Mouse (Mus musculus) ES-Bruce4 (cell line): Measurements from ENCODE around the gene Gm5678. TPM values are rescaled to one million over a fixed set of nuclear protein-coding genes. Genes with fewer than 3 reads are reported as not detected.
"Not testable (repeated sequence)": the region's sequence is repeated elsewhere in the genome, so short reads cannot be mapped to it uniquely, and the experiment has no call there.

ENCODE experiments used
- H3K27ac ChIP-seq: 2 replicates; pipeline ENCODE4 v1.5.1; 2012; ENCODE audit warnings: low read length, inconsistent platforms; ENCODE audit not compliant: insufficient read depth
- H3K27me3 ChIP-seq: 2 replicates; pipeline ENCODE4 v1.6.1; 2012; ENCODE audit warnings: mild to moderate bottlenecking, low read length, inconsistent platforms; ENCODE audit not compliant: control insufficient read depth, poor library complexity, insufficient read depth, severe bottlenecking
- H3K36me3 ChIP-seq: 2 replicates; pipeline ENCODE4 v1.6.1; 2012; ENCODE audit warnings: inconsistent platforms, mild to moderate bottlenecking, low read length, moderate library complexity; ENCODE audit not compliant: control insufficient read depth, poor library complexity, insufficient read depth, severe bottlenecking
- H3K4me1 ChIP-seq: one replicate; pipeline ENCODE4 v1.8.1; 2011; ENCODE audit warnings: low read length; ENCODE audit not compliant: control insufficient read depth, insufficient read depth
- H3K4me3 ChIP-seq: 2 replicates; pipeline ENCODE4 v1.5.1; 2011; ENCODE audit warnings: low read depth, mild to moderate bottlenecking, low read length
- H3K9ac ChIP-seq: 2 replicates; pipeline ENCODE4 v1.6.1; 2012; ENCODE audit warnings: low read depth, mild to moderate bottlenecking, inconsistent platforms; ENCODE audit not compliant: poor library complexity, severe bottlenecking
- H3K9me3 ChIP-seq: replicated peaks from 2 replicates; pipeline ENCODE4 v1.6.1; 2012; ENCODE audit warnings: mild to moderate bottlenecking, low read length, inconsistent platforms; ENCODE audit not compliant: control insufficient read depth, poor library complexity, insufficient read depth, severe bottlenecking
- CTCF ChIP-seq: IDR thresholded peaks from one replicate; pipeline ENCODE4 v1.8.1; 2011; ENCODE audit warnings: low read depth, low read length
- EP300 ChIP-seq: IDR thresholded peaks from 2 replicates; pipeline ENCODE4 v1.6.1; 2011; ENCODE audit warnings: low read depth, low read length; ENCODE audit not compliant: insufficient read depth
- POLR2A ChIP-seq: IDR thresholded peaks from one replicate; pipeline ENCODE4 v1.8.1; 2011; ENCODE audit warnings: low read length; ENCODE audit not compliant: insufficient read depth
- polyA plus RNA-seq: library from polyadenylated mRNA; stranded (reverse); fragments of >200 nt; gene quantifications from 2 replicates; pipeline ENCODE4 v1.2.4, GENCODE M21; 2011; ENCODE audit warnings: low read depth; ENCODE audit not compliant: missing spikeins, insufficient read depth, insufficient read length

Gene Gm5678
- polyA plus RNA-seq, 1 experiment, result not detected

DNA sequence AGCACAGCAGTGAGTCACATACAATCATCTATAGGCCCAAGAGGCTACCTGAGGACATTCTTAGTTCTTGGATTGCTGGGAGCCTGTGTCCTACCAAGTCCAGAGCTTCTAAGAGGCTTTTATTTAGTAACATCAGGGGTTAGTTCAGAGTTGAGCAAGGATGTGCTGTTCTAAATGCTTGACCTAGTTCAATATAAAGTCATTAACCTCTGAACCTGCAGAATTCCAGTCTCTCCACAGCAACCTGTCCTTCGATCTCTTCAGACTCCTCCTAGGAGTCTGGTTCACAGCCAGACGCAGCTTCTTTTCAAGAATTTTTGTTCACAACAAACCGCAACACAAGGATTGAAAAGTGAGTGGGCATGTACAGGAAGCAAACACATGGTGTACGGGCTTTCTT is 16.9 kb upstream of the Gm5678 start:
- no peak overlapping the region for H3K9ac ChIP-seq
- no peaks in the 10 kb centered on the region for H3K4me1 ChIP-seq
- no peaks in the 10 kb centered on the region for H3K27me3 ChIP-seq
- no peaks in the 10 kb centered on the region for H3K9me3 ChIP-seq
- no peak overlapping the region for H3K27ac ChIP-seq
- TF ChIP-seq EP300 (no peak), CTCF (no peak), POLR2A (no peak)
- H3K36me3 ChIP-seq, result 0 out of 2 replicates have a peak, but pooled peaks cover 6% of the 10 kb centered on the region
- no peak overlapping the region for H3K4me3 ChIP-seq

DNA sequence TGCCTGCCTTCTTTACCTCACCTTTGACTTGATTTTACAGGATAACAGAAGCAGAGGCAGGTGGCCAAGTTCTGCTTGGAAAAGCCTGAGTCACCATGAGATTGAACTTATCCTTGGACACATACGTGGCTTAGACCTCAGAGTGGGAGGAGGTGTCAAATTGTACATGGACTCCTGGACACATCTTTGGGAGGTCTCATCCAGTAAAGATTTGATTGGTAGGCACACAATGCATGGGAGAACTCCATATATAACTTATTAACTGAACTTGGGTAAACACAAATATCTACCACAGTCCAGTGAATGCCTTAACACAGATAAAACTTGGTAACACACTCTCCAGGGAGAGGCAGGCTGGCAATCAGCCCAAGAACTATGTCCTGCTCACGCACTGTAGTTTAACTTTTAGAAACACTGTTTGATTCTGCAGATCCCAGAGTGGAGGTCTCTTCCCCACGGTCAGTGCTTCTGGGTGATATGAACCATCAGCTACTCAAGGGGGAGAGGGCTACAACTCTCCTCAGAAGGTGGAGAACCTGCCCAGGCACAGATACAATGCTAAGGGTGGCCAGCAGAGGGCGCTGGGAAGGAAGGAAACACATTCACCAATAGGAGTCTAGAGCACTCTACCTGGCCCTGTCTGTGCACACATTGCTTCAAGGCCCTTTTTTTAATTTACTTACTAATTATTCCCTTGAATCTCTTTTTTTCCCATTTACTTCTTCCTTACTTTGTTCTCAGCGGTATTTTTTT is 12.6 kb upstream of the Gm5678 start:
- Histone ChIP-seq H3K27me3 (no peaks in the 10 kb centered on the region), H3K9me3 (no peaks in the 10 kb centered on the region; the same call in 1 of the 2 replicates), H3K4me3 (no peak overlapping the region), H3K9ac (no peak overlapping the region), H3K36me3 (0 out of 2 replicates have a peak, but pooled peaks cover 6% of the 10 kb centered on the region), H3K27ac (no peak overlapping the region), H3K4me1 (no peaks in the 10 kb centered on the region)
- TF ChIP-seq POLR2A (no peak), CTCF (peak; percentile 89)

DNA sequence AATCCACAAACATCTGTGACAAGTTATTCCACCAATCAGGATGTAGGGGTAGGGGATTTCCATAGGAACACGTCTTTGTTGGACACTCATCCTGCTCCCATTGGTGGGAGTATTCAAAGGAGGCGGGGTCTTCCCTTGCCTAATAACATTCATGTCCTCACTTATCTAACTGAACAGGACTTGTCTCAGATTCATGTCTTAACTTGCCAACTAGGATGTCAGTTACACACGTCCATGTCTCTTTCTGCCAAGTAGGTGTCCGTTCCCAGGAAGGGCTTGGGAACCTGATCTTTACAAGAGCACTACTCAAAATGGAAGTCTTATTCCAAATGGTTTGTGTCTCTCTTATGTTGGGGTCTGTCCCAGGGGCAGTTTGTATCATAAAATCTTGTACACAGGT is 4.1 kb upstream of the Gm5678 start:
- H3K36me3 ChIP-seq, H3K9me3 ChIP-seq, H3K27ac ChIP-seq, H3K27me3 ChIP-seq, H3K9ac ChIP-seq, H3K4me1 ChIP-seq, H3K4me3 ChIP-seq: not testable (repeated sequence)

DNA sequence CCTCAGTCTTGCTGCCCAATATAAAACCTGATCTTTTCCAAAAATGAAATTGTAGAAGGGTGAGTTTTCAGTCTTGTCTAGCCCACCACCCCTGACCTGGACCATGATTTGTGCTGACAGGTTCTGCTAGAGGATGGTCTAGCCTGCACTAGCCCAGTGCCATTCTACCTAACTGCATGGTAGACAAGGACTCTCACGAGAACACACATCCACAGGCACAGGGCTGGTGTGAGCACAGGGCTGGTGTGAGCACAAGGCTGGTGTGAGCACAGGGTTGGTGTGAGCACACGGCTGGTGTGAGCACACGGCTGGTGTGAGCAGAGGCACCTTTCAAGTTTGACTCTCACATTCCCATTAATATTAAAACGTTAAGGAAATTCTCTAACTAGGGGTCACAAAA is 3.2 kb upstream of the Gm5678 start:
- Histone ChIP-seq H3K4me3 (no peak overlapping the region), H3K9me3 (no peaks in the 10 kb centered on the region), H3K27ac (no peak overlapping the region), H3K27me3 (no peaks in the 10 kb centered on the region), H3K36me3 (no peaks in the 10 kb centered on the region), H3K9ac (no peak overlapping the region), H3K4me1 (no peaks in the 10 kb centered on the region)
- TF ChIP-seq EP300 (no peak), POLR2A (no peak), CTCF (no peak)

DNA sequence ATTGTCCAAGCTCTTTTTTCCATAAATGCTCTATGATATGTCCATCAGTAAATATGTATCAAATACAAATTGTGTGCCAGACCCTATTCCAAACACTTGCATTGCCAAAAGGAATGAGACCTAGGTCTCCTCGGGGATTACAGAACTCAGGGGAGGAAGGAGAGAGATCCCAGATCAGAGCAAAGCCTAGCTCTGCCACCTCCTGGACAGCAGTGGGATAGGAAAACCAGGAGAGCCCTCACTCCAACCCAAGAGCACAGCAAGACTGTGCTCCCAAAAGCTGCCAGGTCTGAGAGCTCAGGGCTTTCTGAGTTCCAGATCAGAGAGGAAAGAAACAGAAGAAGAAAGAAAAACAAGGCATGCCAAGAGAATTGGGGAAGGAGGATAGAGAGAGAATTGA is 1.2 kb upstream of the Gm5678 start:
- no peaks in the 10 kb centered on the region for H3K9me3 ChIP-seq
- H3K27me3 ChIP-seq, result no peaks in the 10 kb centered on the region
- no peaks in the 10 kb centered on the region for H3K4me1 ChIP-seq
- H3K36me3 ChIP-seq, result no peaks in the 10 kb centered on the region
- H3K4me3 ChIP-seq, result no peak overlapping the region
- TF ChIP-seq POLR2A (no peak), EP300 (no peak), CTCF (peak; percentile 37)
- H3K9ac ChIP-seq, result no peak overlapping the region
- no peak overlapping the region for H3K27ac ChIP-seq

DNA sequence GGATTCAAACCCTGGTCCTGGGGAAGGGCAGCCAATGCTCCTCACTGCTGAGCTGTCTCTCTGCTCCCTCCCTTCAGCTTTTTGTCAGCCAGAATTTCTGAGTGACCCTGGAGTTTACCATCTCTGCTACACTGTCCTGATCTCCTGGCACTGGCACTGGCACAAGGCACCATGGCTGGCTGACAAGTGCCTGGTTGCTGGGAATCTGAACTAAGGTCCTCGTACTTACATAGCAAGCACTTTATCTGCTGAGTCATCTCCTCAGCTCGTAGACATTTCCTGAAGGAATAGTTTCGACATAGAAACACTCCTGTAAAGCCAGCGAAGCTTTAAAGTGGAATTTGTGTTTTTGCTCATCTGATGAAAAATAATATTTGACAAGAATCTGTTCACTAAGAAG is 16.1 kb downstream of the Gm5678 start:
- Histone ChIP-seq H3K4me3 (no peak overlapping the region), H3K9ac (no peak overlapping the region), H3K36me3 (no peaks in the 10 kb centered on the region), H3K9me3 (no peaks in the 10 kb centered on the region), H3K27ac (no peak overlapping the region), H3K27me3 (no peaks in the 10 kb centered on the region), H3K4me1 (no peaks in the 10 kb centered on the region)
- TF ChIP-seq CTCF (no peak), POLR2A (no peak), EP300 (no peak)
